Mouse (Mus musculus) myocyte (in vitro differentiated cells): ENCODE results near the gene Pkd1l3. TPM values are rescaled to one million over a fixed set of nuclear protein-coding genes. Genes with fewer than 3 reads are reported as not detected.

ENCODE experiments used
- H3K27me3 ChIP-seq: one replicate; pipeline ENCODE4 v1.6.1; 2011; ENCODE audit not compliant: control insufficient read depth, insufficient read depth, insufficient read length
- H3K36me3 ChIP-seq: one replicate; pipeline ENCODE4 v1.6.1; 2011; ENCODE audit not compliant: control insufficient read depth, insufficient read depth
- H3K4me2 ChIP-seq: one replicate; pipeline ENCODE4 v1.6.1; 2011; ENCODE audit warnings: low read depth, control low read depth
- H3K4me3 ChIP-seq: one replicate; pipeline ENCODE4 v1.5.1; 2011; ENCODE audit warnings: mild to moderate bottlenecking, control low read depth, moderate library complexity
- H3K79me2 ChIP-seq: one replicate; pipeline ENCODE4 v1.6.1; 2011; ENCODE audit not compliant: control insufficient read depth, insufficient read depth
- H3ac ChIP-seq: one replicate; pipeline ENCODE4 v1.6.1; 2011; ENCODE audit not compliant: control insufficient read depth, insufficient read length
- CEBPB ChIP-seq: IDR thresholded peaks from 2 replicates; pipeline ENCODE4 v1.6.1; 2011; ENCODE audit warnings: mild to moderate bottlenecking, moderate library complexity; ENCODE audit not compliant: poor library complexity, insufficient read depth, severe bottlenecking
- E2F4 ChIP-seq: IDR thresholded peaks from one replicate; pipeline ENCODE4 v1.6.1; 2011; ENCODE audit warnings: mild to moderate bottlenecking, control low read depth, moderate library complexity; ENCODE audit not compliant: insufficient read depth
- MAX ChIP-seq: IDR thresholded peaks from one replicate; pipeline ENCODE4 v1.6.1; 2011; ENCODE audit warnings: low read depth, mild to moderate bottlenecking, control low read depth
- MYOD1 ChIP-seq, 3 experiments: IDR thresholded peaks; one replicate each; pipeline ENCODE4 v1.6.1; 2011; ENCODE audit warnings: control low read depth in 2 of 3, low read depth in 2 of 3, mild to moderate bottlenecking in 2 of 3, moderate library complexity in 1 of 3; ENCODE audit not compliant: insufficient read length in 2 of 3, control insufficient read depth in 1 of 3
- MYOG ChIP-seq, 3 experiments: IDR thresholded peaks; one replicate each; pipeline ENCODE4 v1.6.1; 2011; ENCODE audit warnings: control low read depth in 2 of 3, low read depth in 2 of 3, mild to moderate bottlenecking in 2 of 3; ENCODE audit not compliant: insufficient read length in 2 of 3, control insufficient read depth in 1 of 3, insufficient read depth in 1 of 3
- POLR2A ChIP-seq: IDR thresholded peaks from one replicate; pipeline ENCODE4 v1.6.1; 2011; ENCODE audit warnings: low read depth, mild to moderate bottlenecking, control low read depth, moderate library complexity; ENCODE audit not compliant: insufficient read length
- POLR2AphosphoS2 ChIP-seq: IDR thresholded peaks from one replicate; pipeline ENCODE4 v1.6.1; 2011; ENCODE audit warnings: low read depth, control low read depth; ENCODE audit not compliant: insufficient read length
- REST ChIP-seq: IDR thresholded peaks from one replicate; pipeline ENCODE4 v1.6.1; 2011; ENCODE audit warnings: mild to moderate bottlenecking, control low read depth, moderate library complexity; ENCODE audit not compliant: insufficient read depth, insufficient read length
- SRF ChIP-seq: IDR thresholded peaks from one replicate; pipeline ENCODE4 v1.6.1; 2011; ENCODE audit warnings: low read depth; ENCODE audit not compliant: control insufficient read depth, insufficient read length
- TCF12 ChIP-seq: IDR thresholded peaks from one replicate; pipeline ENCODE4 v1.6.1; 2011; ENCODE audit warnings: mild to moderate bottlenecking, control low read depth; ENCODE audit not compliant: poor library complexity, insufficient read depth, severe bottlenecking
- TCF3 ChIP-seq: IDR thresholded peaks from one replicate; pipeline ENCODE4 v1.6.1; 2011; ENCODE audit warnings: low read depth, control low read depth; ENCODE audit not compliant: insufficient read length
- USF1 ChIP-seq: IDR thresholded peaks from one replicate; pipeline ENCODE4 v1.6.1; 2011; ENCODE audit warnings: low read depth, mild to moderate bottlenecking, control low read depth, moderate library complexity
- polyA plus RNA-seq: library from polyadenylated mRNA; unstranded; fragments of >200 nt; fragmentation: generic; extraction: Trizol; gene quantifications from one replicate; pipeline ENCODE4 v1.2.1, GENCODE M21; 2012; ENCODE audit warnings: missing spikeins

Pkd1l3 gene
- polyA plus RNA-seq, 1 experiment, result 0.14 TPM

GRCm38 (mm10) chr8:109628638-109629037 is 14.3 kb downstream of the Pkd1l3 start:
- Histone ChIP-seq H3K27me3 (peaks cover 18% of the 10 kb centered on the region), H3K4me3 (no peak overlapping the region)
- TF ChIP-seq TCF3, result no peak
- TF ChIP-seq TCF12, result no peak
- no peak for TF ChIP-seq MYOD1 (IDR thresholded peaks at IDR 0.05; ENCODE audit: control insufficient read depth in 1 of 3, insufficient read length in 2 of 3, low read depth in 2 of 3)
- no peak for TF ChIP-seq E2F4
- TF ChIP-seq POLR2A, result no peak
- TF ChIP-seq MYOG (IDR thresholded peaks at IDR 0.05; ENCODE audit: control insufficient read depth in 1 of 3, insufficient read depth in 1 of 3, insufficient read length in 2 of 3, low read depth in 2 of 3), result peak in 1 of 3 experiments; percentile 5

GRCm38 (mm10) chr8:109632498-109632897 is 18.2 kb downstream of the Pkd1l3 start:
- Histone ChIP-seq H3K36me3 (no peaks in the 10 kb centered on the region), H3ac (no peak overlapping the region), H3K4me3 (no peak overlapping the region), H3K79me2 (no peaks in the 10 kb centered on the region), H3K4me2 (no peak overlapping the region), H3K27me3 (peaks cover 18% of the 10 kb centered on the region)
- TF ChIP-seq SRF (no peak), MYOG (IDR thresholded peaks at IDR 0.05; ENCODE audit: control insufficient read depth in 1 of 3, insufficient read depth in 1 of 3, insufficient read length in 2 of 3, low read depth in 2 of 3) (no peak), USF1 (no peak), MAX (no peak), MYOD1 (IDR thresholded peaks at IDR 0.05; ENCODE audit: control insufficient read depth in 1 of 3, insufficient read length in 2 of 3, low read depth in 2 of 3) (no peak), POLR2A (no peak), CEBPB (no peak), TCF3 (no peak), REST (no peak), POLR2AphosphoS2 (no peak), E2F4 (no peak), TCF12 (no peak)

More at GRCm38 (mm10) chr8:109628638-109629037, 14.3 kb downstream of the Pkd1l3 start:
- Histone ChIP-seq H3K36me3 (no peaks in the 10 kb centered on the region), H3K4me2 (no peak overlapping the region), H3K79me2 (no peaks in the 10 kb centered on the region), H3ac (no peak overlapping the region)

GRCm38 (mm10) chr8:109635146-109635545 is 20.8 kb downstream of the Pkd1l3 start:
- H3K79me2 ChIP-seq, result no peaks in the 10 kb centered on the region
- H3K27me3 ChIP-seq, result peaks cover 20% of the 10 kb centered on the region
- no peak overlapping the region for H3K4me3 ChIP-seq
- H3K4me2 ChIP-seq, result no peak overlapping the region
- no peaks in the 10 kb centered on the region for H3K36me3 ChIP-seq
- no peak overlapping the region for H3ac ChIP-seq
- no peak for TF ChIP-seq USF1
- no peak for TF ChIP-seq E2F4
- no peak for TF ChIP-seq REST
- no peak for TF ChIP-seq TCF3
- peak; percentile 26 to 89 (median 85) for TF ChIP-seq MYOG (IDR thresholded peaks at IDR 0.05; ENCODE audit: control insufficient read depth in 1 of 3, insufficient read depth in 1 of 3, insufficient read length in 2 of 3, low read depth in 2 of 3)
- TF ChIP-seq MYOD1 (IDR thresholded peaks at IDR 0.05; ENCODE audit: control insufficient read depth in 1 of 3, insufficient read length in 2 of 3, low read depth in 2 of 3), result peak; percentile 22 to 94 (median 58)
- TF ChIP-seq POLR2AphosphoS2, result no peak
- no peak for TF ChIP-seq SRF
- TF ChIP-seq CEBPB, result no peak
- peak; percentile 31 for TF ChIP-seq TCF12

- TF ChIP-seq MAX (no peak), SRF (no peak), E2F4 (no peak), MYOD1 (IDR thresholded peaks at IDR 0.05; ENCODE audit: control insufficient read depth in 1 of 3, insufficient read length in 2 of 3, low read depth in 2 of 3) (no peak), POLR2A (no peak), TCF12 (no peak), USF1 (no peak), POLR2AphosphoS2 (no peak), TCF3 (no peak), MYOG (IDR thresholded peaks at IDR 0.05; ENCODE audit: control insufficient read depth in 1 of 3, insufficient read depth in 1 of 3, insufficient read length in 2 of 3, low read depth in 2 of 3) (no peak), REST (no peak), CEBPB (no peak)
- H3ac ChIP-seq, result no peak overlapping the region
- no peak overlapping the region for H3K4me3 ChIP-seq
- no peaks in the 10 kb centered on the region for H3K36me3 ChIP-seq
- H3K27me3 ChIP-seq, result peaks cover 10% of the 10 kb centered on the region
- no peak overlapping the region for H3K4me2 ChIP-seq
- no peaks in the 10 kb centered on the region for H3K79me2 ChIP-seq
Observed at GRCm38 (mm10) chr8:109638851-109639250, 24.5 kb downstream of the Pkd1l3 start.
